Mouse (Mus musculus): ENCODE data around the gene Prkcq. TPM values are rescaled to one million over a fixed set of nuclear protein-coding genes. Genes with fewer than 3 reads are reported as not detected.

The Prkcq gene
- polyA plus RNA-seq, 1 experiment from 2014 or later, result 20.1 TPM

DNA sequence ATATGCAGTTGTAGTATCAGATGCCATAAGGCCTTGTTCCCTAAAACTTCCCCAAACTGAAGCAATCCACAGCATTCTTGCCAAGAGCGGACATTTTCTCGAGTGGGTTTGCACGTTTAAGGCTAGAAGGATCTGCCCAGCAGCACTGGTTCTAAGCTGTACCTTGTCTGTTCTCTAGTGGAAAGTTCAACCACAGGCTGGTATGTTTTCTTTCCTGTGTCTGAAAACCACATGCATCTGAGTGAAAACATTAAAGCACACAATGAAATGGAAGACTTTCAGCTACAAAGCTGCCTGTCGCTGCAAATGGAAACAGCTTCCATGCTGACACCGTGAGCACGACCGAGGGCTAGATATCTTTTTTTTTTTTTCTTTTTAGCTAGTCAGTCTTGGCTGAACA, 12.3 kb upstream of the Prkcq start:
- Histone ChIP-seq H3K36me3 (ENCODE audit: control insufficient read depth, insufficient read depth, low read length) (no peaks in the 10 kb centered on the region), H3K4me2 (ENCODE audit: low read length) (no peak overlapping the region), H3K4me1 (ENCODE audit: control insufficient read depth, insufficient read depth, low read depth, low read length) (no peaks in the 10 kb centered on the region), H3K9ac (ENCODE audit: low read depth, low read length) (no peak overlapping the region), H3K27me3 (replicated peaks; ENCODE audit: control insufficient read depth, insufficient read depth, low read length) (no peaks in the 10 kb centered on the region), H3K27ac (ENCODE audit: low read depth, low read length) (no peak overlapping the region), H3K4me3 (ENCODE audit: low read length) (no peak overlapping the region), H3K9me3 (ENCODE audit: control insufficient read depth, low read length) (no peaks in the 10 kb centered on the region)
- 87% methylated on average over 7 of the region's 7 CpGs for WGBS
- no peak for ATAC-seq

- Histone ChIP-seq H3K4me3 (ENCODE audit: low read length) (no peak overlapping the region), H3K36me3 (ENCODE audit: control insufficient read depth, insufficient read depth, low read length) (no peaks in the 10 kb centered on the region), H3K4me2 (ENCODE audit: low read length) (no peak overlapping the region), H3K27ac (ENCODE audit: low read depth, low read length) (no peak overlapping the region), H3K4me1 (ENCODE audit: control insufficient read depth, insufficient read depth, low read depth, low read length) (no peaks in the 10 kb centered on the region), H3K27me3 (replicated peaks; ENCODE audit: control insufficient read depth, insufficient read depth, low read length) (no peaks in the 10 kb centered on the region), H3K9me3 (ENCODE audit: control insufficient read depth, low read length) (no peaks in the 10 kb centered on the region), H3K9ac (ENCODE audit: low read depth, low read length) (no peak overlapping the region)
- 83% methylated on average over 3 of the region's 3 CpGs for WGBS
- ATAC-seq, result no peak
These were observed 11.2 kb upstream of the Prkcq start for GRCm38 (mm10) chr2:11160696-11161095.

DNA sequence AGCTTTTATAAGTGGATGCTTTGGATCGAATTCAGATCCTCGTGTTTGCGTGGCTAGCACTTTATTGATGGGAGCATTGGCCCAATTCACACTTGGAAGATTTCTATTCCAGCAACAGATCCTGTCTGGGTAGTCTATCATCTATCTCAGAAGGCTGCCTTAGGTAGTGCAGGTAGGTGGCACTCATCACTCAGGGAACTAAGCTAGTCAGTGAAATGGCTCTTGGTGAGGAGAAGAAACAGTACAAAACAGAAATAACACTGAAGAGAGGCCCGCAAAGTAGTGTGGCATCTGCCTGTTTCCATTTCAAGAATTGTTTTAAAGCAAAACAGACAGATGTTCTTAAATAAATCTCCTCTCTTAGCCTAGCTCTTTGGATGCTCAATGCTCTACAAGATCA, 10.6 kb upstream of the Prkcq start:
- no peak overlapping the region for H3K4me3 ChIP-seq (ENCODE audit: low read length)
- 95% methylated on average over 4 of the region's 4 CpGs for WGBS
- ATAC-seq, result no peak
- no peak overlapping the region for H3K4me2 ChIP-seq (ENCODE audit: low read length)
- H3K4me1 ChIP-seq (ENCODE audit: control insufficient read depth, insufficient read depth, low read depth, low read length), result no peaks in the 10 kb centered on the region
- no peaks in the 10 kb centered on the region for H3K36me3 ChIP-seq (ENCODE audit: control insufficient read depth, insufficient read depth, low read length)
- H3K27me3 ChIP-seq (replicated peaks; ENCODE audit: control insufficient read depth, insufficient read depth, low read length), result no peaks in the 10 kb centered on the region
- H3K9me3 ChIP-seq (ENCODE audit: control insufficient read depth, low read length), result no peaks in the 10 kb centered on the region
- H3K27ac ChIP-seq (ENCODE audit: low read depth, low read length), result no peak overlapping the region
- no peak overlapping the region for H3K9ac ChIP-seq (ENCODE audit: low read depth, low read length)

DNA sequence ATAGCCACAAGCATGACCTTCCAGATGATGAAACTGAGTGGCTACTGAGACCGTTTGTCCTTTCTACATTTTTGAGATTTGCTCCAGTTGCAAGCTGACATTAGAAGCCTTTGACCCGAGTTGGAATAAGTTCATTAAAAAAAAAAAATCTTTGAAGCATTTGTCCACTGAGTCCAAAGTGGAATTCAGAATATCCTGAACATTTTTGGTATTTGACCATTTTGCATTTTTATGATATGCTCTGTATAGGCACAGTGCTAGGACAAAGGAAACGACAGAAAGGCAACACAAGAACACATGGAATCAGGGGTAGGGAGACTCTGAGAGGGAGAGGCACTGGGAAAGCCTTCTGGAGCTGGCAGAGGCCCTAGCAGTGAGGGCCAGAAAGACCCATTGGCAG, 9.2 kb upstream of the Prkcq start:
- Histone ChIP-seq H3K4me1 (ENCODE audit: control insufficient read depth, insufficient read depth, low read depth, low read length) (no peaks in the 10 kb centered on the region), H3K27me3 (replicated peaks; ENCODE audit: control insufficient read depth, insufficient read depth, low read length) (no peaks in the 10 kb centered on the region), H3K9ac (ENCODE audit: low read depth, low read length) (no peak overlapping the region), H3K27ac (ENCODE audit: low read depth, low read length) (no peak overlapping the region), H3K4me3 (ENCODE audit: low read length) (no peak overlapping the region), H3K36me3 (ENCODE audit: control insufficient read depth, insufficient read depth, low read length) (no peaks in the 10 kb centered on the region), H3K4me2 (ENCODE audit: low read length) (no peak overlapping the region), H3K9me3 (ENCODE audit: control insufficient read depth, low read length) (no peaks in the 10 kb centered on the region)
- WGBS, result 76% methylated on average over 3 of the region's 3 CpGs
- no peak for ATAC-seq

DNA sequence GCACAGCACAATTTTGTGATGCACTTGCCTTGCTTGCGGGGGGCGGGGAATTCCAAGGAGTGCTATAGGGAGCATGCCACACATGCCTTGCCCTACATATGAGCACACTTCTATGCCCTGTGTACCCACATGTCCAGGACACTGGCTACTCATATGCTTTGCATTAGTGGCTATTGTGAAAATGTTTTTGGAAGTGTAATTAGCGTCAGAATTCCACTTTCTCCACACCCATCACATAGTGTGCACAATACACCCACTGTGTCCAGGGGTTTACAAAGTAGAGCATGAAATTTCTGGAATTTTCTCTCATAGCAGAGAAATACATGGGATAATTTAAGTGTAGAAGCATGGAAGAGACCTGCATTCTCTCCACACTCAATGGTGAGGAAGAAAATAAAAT, 7.7 kb upstream of the Prkcq start:
- Histone ChIP-seq H3K9me3 (ENCODE audit: control insufficient read depth, low read length) (no peaks in the 10 kb centered on the region), H3K27me3 (replicated peaks; ENCODE audit: control insufficient read depth, insufficient read depth, low read length) (no peaks in the 10 kb centered on the region), H3K36me3 (ENCODE audit: control insufficient read depth, insufficient read depth, low read length) (no peaks in the 10 kb centered on the region), H3K9ac (ENCODE audit: low read depth, low read length) (no peak overlapping the region), H3K4me3 (ENCODE audit: low read length) (no peak overlapping the region), H3K4me2 (ENCODE audit: low read length) (no peak overlapping the region), H3K27ac (ENCODE audit: low read depth, low read length) (no peak overlapping the region), H3K4me1 (ENCODE audit: control insufficient read depth, insufficient read depth, low read depth, low read length) (no peaks in the 10 kb centered on the region)
- 77% methylated on average over 3 of the region's 3 CpGs for WGBS
- no peak for ATAC-seq

GRCm38 (mm10) chr2:11169721-11170335, 2.1 kb upstream of the Prkcq start:
- Histone ChIP-seq H3K4me2 (ENCODE audit: low read length) (no peak overlapping the region), H3K9me3 (ENCODE audit: control insufficient read depth, low read length) (no peaks in the 10 kb centered on the region), H3K27me3 (replicated peaks; ENCODE audit: control insufficient read depth, insufficient read depth, low read length) (no peaks in the 10 kb centered on the region; the same call in 1 of the 2 replicates), H3K9ac (ENCODE audit: low read depth, low read length) (no peak overlapping the region), H3K36me3 (ENCODE audit: control insufficient read depth, insufficient read depth, low read length) (no peaks in the 10 kb centered on the region), H3K4me3 (ENCODE audit: low read length) (no peak overlapping the region), H3K27ac (ENCODE audit: low read depth, low read length) (no peak overlapping the region), H3K4me1 (ENCODE audit: control insufficient read depth, insufficient read depth, low read depth, low read length) (peaks cover 7% of the 10 kb centered on the region)
- 77% methylated on average over 6 of the region's 6 CpGs for WGBS
- no peak for ATAC-seq

- 9% methylated on average over 9 of the region's 9 CpGs for WGBS
- peak overlapping the region; percentile 69 for H3K4me2 ChIP-seq (ENCODE audit: low read length)
- H3K4me1 ChIP-seq (ENCODE audit: control insufficient read depth, insufficient read depth, low read depth, low read length), result peaks cover 7% of the 10 kb centered on the region
- peak overlapping the region; percentile 77; the same call in 1 of the 2 replicates for H3K27ac ChIP-seq (ENCODE audit: low read depth, low read length)
- no peaks in the 10 kb centered on the region for H3K9me3 ChIP-seq (ENCODE audit: control insufficient read depth, low read length)
- H3K27me3 ChIP-seq (replicated peaks; ENCODE audit: control insufficient read depth, insufficient read depth, low read length), result no peaks in the 10 kb centered on the region; the same call in 1 of the 2 replicates
- no peaks in the 10 kb centered on the region for H3K36me3 ChIP-seq (ENCODE audit: control insufficient read depth, insufficient read depth, low read length)
- peak; percentile 56; the same call in 1 of the 2 replicates for ATAC-seq
- H3K4me3 ChIP-seq (ENCODE audit: low read length), result peak overlapping the region; percentile 71
- peak overlapping the region; percentile 41; the same call in 1 of the 2 replicates for H3K9ac ChIP-seq (ENCODE audit: low read depth, low read length)
These were observed 1.0 kb downstream of the Prkcq start for GRCm38 (mm10) chr2:11172831-11173414.

DNA sequence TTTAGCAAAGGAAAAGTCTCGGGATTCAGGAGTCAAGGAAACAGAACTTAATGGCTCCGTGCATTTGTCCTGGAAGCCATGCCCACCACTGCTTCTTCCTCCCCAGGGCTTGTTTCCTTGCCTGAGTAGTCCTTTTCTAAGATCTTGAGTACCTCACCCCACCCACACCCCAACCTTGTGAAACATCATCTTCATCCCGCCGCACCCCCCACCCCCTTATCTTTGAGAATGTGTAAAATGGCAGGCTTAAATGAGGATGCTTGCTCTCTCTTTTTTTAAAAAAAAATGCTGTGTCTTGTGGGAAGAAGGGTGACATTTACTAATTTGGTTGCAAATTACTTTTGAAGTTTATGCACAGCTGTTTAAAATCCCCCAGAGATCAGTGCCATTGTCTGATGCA, 1.6 kb downstream of the Prkcq start:
- Histone ChIP-seq H3K27ac (ENCODE audit: low read depth, low read length) (0 out of 2 replicates have a peak overlapping the region, but pooled peaks have one; percentile 18), H3K27me3 (replicated peaks; ENCODE audit: control insufficient read depth, insufficient read depth, low read length) (no peaks in the 10 kb centered on the region; the same call in 1 of the 2 replicates), H3K9ac (ENCODE audit: low read depth, low read length) (peak overlapping the region; percentile 41; the same call in 1 of the 2 replicates), H3K9me3 (ENCODE audit: control insufficient read depth, low read length) (no peaks in the 10 kb centered on the region), H3K4me1 (ENCODE audit: control insufficient read depth, insufficient read depth, low read depth, low read length) (peaks cover 7% of the 10 kb centered on the region), H3K4me3 (ENCODE audit: low read length) (peak overlapping the region; percentile 71), H3K36me3 (ENCODE audit: control insufficient read depth, insufficient read depth, low read length) (no peaks in the 10 kb centered on the region), H3K4me2 (ENCODE audit: low read length) (peak overlapping the region; percentile 69)
- 27% methylated on average over 4 of the region's 4 CpGs for WGBS
- no peak for ATAC-seq

DNA sequence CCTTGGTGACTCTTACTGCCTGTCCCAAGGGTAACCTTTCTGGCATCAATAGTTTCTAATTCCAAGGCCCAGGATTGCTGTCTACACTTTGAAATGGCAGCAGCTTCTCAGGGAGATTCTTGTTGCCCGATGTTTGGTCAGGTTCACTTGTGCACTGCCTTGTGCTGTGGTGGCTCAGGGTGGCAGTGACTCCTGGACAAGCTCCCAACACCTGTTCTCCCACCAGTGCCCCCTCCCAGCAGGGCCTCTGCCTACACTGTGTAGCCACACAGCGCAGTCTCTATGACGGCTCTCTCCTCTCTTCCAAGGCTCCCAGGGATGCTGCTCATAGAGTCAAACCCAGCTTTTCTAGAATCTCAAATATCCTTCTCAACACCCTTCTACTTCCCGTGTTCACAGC, 2.2 kb downstream of the Prkcq start:
- peaks cover 7% of the 10 kb centered on the region for H3K4me1 ChIP-seq (ENCODE audit: control insufficient read depth, insufficient read depth, low read depth, low read length)
- no peaks in the 10 kb centered on the region for H3K9me3 ChIP-seq (ENCODE audit: control insufficient read depth, low read length)
- H3K9ac ChIP-seq (ENCODE audit: low read depth, low read length), result no peak overlapping the region
- 0 out of 2 replicates have a peak overlapping the region, but pooled peaks have one; percentile 6 for H3K27ac ChIP-seq (ENCODE audit: low read depth, low read length)
- ATAC-seq, result no peak; the same call in 1 of the 2 replicates
- no peaks in the 10 kb centered on the region for H3K36me3 ChIP-seq (ENCODE audit: control insufficient read depth, insufficient read depth, low read length)
- peak overlapping the region; percentile 3; the same call in 1 of the 2 replicates for H3K4me2 ChIP-seq (ENCODE audit: low read length)
- 69% methylated on average over 4 of the region's 4 CpGs for WGBS
- H3K27me3 ChIP-seq (replicated peaks; ENCODE audit: control insufficient read depth, insufficient read depth, low read length), result no peaks in the 10 kb centered on the region; the same call in 1 of the 2 replicates
- H3K4me3 ChIP-seq (ENCODE audit: low read length), result no peak overlapping the region

Data from hindbrain, embryonic 16.5 days (tissue).